Mouse (Mus musculus) left cerebral cortex, postnatal 25 days (tissue): Measurements from ENCODE around the gene Gm19426. TPM values are rescaled to one million over a fixed set of nuclear protein-coding genes. Genes with fewer than 3 reads are reported as not detected.

ENCODE experiments used
- DNase-seq, 2 experiments: peaks; one replicate each; pipeline ENCODE4 v3.0.0; 2022; ENCODE audit warnings: low spot score in 2 of 2, mixed read lengths in 1 of 2
- intact Hi-C: fragments of 180-260 bp; cut with DNase I; formaldehyde crosslinking; loops from one replicate; pipeline ENCODE4 v1.15.1; 2025
- total RNA-seq, 2 experiments: library from RNA; stranded (reverse); gene quantifications; 2 replicates each; pipeline ENCODE4 v1.2.3; 2021

The Gm19426 gene
- total RNA-seq, 2 experiments from 2014 or later: 1.2 to 2.3 TPM

DNA sequence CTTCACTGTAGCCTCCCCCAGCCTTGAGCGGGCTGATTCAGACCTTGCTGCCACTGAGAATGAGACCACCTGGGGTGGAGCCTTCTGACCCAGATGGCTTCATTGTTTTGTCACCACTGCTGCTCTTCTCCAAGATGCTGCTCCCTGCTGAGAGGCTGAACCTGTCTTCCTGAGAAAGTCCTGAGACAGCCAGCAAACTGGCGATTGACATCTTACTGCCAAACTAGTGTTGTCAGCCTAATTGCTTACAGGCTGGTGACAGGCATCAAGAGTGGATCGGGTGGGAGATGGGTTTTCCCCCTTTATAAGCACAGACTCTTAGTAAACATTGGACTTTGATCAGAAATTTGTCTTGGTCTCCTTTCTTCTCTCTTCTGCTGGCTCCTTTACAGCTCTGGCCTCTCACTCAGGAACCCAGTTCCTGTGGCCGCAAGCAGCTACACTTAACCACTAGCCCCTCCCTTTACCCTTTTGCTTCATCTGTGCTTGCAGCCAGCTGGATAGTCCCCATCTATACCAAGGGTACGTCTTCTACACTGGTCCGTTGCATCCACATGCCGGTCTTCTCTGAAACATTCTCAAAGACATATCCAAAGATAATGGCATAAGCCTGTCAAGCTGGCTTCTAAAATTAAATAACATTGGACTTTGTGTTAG is 13.7 kb upstream of the Gm19426 start:
- DNase-seq: no peak
- intact Hi-C loops: no loop called here

- no peak for DNase-seq
- intact Hi-C loops: no loop called here
Observed at GRCm38 (mm10) chr2:84756245-84756644, 12.8 kb upstream of the Gm19426 start.

GRCm38 (mm10) chr2:84750115-84750514 is 6.7 kb upstream of the Gm19426 start:
- intact Hi-C loops: no loop called here
- DNase-seq: no peak

- intact Hi-C loops: no loop called here
- DNase-seq: no peak
Observed at GRCm38 (mm10) chr2:84744126-84744525, 671 bp upstream of the Gm19426 start.

DNA sequence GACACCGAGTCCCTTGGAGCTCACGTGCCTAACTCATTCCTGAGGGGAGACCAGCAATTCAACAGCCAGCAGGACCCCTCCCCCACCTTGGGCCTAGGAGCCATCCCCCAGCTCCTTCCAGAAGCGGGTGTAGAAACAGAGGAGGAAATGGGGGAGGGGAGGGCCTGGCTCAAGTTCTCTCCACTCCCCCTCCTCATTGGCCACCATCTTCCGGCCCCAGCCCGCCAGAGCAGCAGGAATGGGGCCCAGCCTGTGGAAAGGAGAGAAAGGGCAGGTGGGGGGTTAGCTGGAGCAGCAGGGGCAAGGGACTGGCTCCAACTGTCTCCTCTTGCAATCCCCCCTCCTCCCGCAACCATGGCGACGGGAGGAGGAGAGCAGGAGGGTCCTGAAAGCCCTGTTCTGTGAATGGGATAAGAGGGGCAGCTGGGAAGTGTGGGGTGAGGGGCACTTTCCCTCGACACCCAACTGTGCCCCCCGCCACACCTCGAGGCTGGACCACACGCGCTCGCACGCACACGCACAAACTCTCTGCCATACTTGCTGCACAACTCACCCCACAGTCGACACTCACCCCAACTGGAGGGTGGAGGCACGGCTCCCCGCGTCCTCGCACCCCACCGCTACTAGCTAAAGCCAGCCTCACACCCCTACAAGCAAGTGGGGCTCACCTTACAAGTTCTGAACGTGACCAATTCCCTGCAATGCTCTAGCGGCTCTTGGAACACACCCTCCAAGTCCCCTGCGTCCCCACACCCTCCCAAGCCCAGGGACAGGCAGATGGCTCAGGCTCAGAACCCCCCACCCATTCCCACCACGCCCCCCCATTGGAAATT is 788 bp downstream of the Gm19426 start:
- DNase-seq: peak in 1 of 2 experiments; percentile 16
- intact Hi-C loops: no loop called here

- intact Hi-C loops: no loop called here
- DNase-seq: peak in 1 of 2 experiments; percentile 4
Observed at GRCm38 (mm10) chr2:84741841-84742450, 1.5 kb downstream of the Gm19426 start.

- intact Hi-C loops: no loop called here
- DNase-seq: no peak
Observed at GRCm38 (mm10) chr2:84740608-84741333, 2.7 kb downstream of the Gm19426 start.

DNA sequence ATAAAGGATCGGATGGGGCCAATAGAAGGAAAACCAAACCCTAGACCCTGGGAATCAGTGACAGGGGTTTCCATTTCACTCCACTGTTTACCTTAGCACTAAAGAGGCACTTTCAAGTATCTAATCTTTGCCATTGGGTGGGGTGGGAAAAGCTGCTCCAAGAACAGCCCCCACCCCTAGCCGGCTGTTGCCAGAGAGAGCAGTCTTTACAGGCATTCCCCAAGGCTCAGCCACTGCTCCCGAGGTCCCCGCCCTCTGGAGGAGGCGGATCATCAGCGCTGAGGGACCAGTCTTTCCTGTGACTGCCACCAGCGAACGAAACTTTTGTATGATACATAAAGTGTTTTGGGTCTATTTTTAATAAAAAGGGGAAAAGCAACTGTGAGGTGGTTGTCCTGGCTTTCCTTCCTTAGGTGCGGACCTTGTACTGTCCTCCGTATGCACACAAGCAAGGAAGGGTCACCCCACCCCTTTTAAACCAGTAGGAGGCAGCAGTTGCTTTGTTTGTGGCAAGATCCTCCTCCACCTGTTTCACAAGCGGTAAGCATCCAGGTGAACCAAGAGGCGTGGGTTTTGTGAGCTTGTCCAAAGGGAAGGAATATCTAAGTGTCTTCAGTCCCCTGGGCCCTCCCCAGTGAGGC is 5.1 kb downstream of the Gm19426 start:
- DNase-seq: no peak
- intact Hi-C loops: loop anchor here (10.0 kb wide), 1 partner anchor 296 kb away; the partner anchor contains the start of genes P2rx3 and Ssrp1

DNA sequence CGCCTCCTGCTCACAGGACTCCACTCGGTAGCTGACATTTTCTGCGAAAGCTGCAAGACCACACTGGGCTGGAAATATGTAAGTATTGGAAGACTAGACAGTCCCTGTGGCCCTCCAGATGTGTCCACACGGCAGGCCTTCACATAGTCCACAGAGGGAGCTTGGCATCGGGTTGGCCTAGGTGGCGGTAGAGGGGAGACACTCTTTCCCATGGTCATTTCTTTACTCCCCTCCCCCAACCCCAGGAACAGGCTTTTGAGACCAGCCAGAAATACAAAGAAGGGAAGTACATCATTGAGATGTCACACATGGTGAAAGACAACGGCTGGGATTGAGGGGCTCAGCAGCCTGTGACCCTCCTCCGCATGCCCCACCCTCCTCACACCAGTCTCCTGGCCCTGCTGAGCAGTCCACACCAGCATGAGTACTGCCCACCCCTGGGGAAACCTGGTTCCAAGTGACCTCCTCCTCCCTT is 6.0 kb downstream of the Gm19426 start:
- DNase-seq: no peak
- intact Hi-C loops: loop anchor here (10.0 kb wide), 1 partner anchor 297 kb away; the partner anchor contains the start of genes P2rx3 and Ssrp1

DNA sequence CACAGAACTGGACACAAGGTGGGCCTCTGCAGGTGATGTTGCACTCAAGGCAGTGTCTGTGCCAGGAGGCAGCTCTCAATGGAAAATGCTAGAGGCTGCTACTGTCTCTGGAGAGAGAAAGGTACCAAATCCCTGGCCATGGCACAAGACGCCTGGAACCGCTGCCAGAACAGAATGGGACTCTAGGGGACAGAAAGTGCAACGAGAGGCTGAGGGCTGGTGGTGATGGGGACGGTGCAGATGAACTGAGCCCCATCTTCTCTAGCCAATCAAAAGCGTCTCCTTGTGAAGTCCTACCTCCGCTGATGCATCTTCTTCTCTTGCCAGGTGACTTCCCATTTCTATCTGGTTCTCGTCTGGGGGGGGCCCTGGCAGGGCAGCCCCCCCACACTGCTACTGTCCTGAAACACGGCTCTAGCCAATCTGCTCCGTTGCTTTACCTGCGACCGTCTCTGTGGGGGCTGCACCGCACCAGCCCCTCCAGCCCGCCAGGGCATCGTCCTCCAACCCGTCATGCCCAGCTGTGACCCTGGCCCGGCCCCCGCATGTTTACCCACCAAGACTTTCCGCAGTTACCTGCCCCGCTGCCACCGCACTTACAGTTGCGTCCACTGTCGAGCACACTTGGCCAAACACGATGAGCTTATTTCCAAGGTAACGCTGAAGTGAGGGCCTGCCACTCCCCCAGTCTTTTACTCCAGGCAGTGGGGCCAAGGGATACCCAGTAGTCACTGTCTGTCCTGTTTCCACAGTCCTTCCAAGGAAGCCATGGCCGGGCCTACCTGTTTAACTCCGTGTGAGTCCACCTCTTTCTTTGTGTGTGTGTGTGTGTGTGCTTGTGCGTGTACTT is 6.9 kb downstream of the Gm19426 start:
- no peak for DNase-seq
- intact Hi-C loops: loop anchor here (10.0 kb wide), 1 partner anchor 298 kb away; the partner anchor contains the start of genes P2rx3 and Ssrp1

DNA sequence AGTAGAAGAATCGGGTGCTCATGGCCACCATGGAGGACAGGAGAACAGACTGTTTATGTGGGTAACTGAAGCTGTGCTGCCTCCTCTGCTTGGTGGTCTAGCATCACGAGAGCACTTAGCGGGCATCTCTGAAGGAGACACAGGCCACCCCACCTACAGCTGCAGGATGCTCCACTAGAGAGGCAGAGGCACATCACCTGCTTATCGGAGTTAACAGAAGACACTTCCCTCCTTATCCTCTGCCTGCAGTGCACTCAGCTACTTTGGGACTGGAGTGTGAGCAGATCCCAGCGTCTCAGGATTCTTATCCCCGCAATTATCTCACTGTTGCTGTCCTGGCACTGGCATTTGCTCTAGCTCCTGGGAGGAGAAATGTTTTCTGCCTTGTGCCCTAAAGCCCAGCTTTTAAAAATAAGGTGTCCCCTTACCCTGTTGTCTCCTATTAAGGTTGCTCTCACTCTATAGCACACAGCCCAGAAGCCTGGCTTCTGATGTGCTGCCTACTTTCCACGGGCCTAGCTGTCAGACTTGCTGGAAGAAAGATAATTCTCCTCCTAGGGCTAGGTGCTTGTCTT is 8.0 kb downstream of the Gm19426 start:
- DNase-seq: no peak

DNA sequence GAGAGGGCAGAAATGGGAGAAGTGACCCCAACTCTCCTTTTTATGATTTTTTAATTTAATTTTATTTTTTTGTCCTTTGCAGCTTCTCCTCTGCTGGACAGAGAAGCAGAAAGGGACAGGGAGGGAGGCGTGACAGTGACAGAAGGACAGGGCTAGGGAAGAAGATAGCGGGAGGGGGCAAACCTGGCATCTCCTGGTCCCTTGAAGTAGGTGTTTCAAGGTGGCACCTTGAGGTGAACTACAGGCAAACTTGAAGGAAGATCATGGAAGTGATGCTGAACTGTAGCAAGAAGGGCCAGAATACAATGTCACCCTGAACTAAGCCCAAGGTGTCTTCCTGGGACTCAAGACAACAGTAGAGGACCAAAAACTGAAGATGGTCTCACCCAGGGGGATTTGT is 8.5 kb downstream of the Gm19426 start:
- intact Hi-C loops: loop anchor here (2.0 to 10.0 kb wide), 2 partner anchors 64 to 300 kb away; partner anchors contain the start of genes P2rx3, Ssrp1 and Ube2l6

More for the DNA sequence above, 8.0 kb downstream of the Gm19426 start:
- intact Hi-C loops: loop anchor here (2.0 to 10.0 kb wide), 2 partner anchors 63 to 299 kb away; partner anchors contain the start of genes P2rx3, Ssrp1 and Ube2l6

GRCm38 (mm10) chr2:84734351-84734864 is 9.0 kb downstream of the Gm19426 start:
- DNase-seq: peak in 1 of 2 experiments; percentile 56
- intact Hi-C loops: loop anchor here (2.0 to 10.0 kb wide), 2 partner anchors 64 to 300 kb away; partner anchors contain the start of genes P2rx3, Ssrp1 and Ube2l6

More for the DNA sequence above, 8.5 kb downstream of the Gm19426 start:
- no peak for DNase-seq

DNA sequence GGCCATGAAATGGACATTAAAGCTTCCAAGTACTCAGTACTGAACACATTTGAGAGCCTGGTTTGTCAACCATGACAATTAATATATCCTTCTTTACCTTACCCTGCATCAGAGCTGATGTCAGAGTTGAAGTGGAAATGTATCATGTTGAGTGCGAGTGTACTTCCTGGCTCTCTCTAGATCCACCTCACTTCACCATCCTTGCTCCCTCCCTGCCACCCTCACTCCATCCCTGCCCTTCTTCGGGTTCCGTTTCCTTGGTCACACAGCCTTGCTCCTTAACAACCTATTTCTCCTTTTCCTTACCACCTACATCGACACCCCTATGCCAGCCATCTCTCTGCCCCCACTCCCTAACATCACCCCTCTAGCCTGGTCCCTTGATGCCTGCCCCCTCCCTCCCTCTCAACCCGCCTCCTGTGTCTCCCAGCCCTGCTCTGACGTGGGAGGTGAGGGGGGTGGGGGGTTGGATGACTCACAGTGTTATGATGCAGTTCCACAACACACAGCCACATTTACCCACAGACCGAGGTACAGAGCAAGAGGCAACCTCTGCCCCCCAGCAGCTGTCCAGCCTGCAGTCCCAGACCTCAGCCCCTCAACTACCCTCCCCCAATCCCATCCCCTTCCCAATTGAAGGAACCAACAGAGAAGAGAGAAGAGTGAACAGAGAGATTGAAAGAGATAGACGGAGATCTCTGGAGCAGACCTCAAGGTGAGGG is 9.7 kb downstream of the Gm19426 start, which contains the start of gene Ypel4:
Ypel4 (plus strand) TSS at position 480 of the 722 bp plus-strand sequence.
- intact Hi-C loops: loop anchor here (2.0 to 10.0 kb wide), 2 partner anchors 65 to 301 kb away; partner anchors contain the start of genes P2rx3, Ssrp1 and Ube2l6
- DNase-seq: peak; percentile 65 to 88

GRCm38 (mm10) chr2:84732394-84732793 is 11.1 kb downstream of the Gm19426 start:
- intact Hi-C loops: loop anchor here (10.0 kb wide), 1 partner anchor 302 kb away; the partner anchor contains the start of genes P2rx3 and Ssrp1
- DNase-seq: no peak

DNA sequence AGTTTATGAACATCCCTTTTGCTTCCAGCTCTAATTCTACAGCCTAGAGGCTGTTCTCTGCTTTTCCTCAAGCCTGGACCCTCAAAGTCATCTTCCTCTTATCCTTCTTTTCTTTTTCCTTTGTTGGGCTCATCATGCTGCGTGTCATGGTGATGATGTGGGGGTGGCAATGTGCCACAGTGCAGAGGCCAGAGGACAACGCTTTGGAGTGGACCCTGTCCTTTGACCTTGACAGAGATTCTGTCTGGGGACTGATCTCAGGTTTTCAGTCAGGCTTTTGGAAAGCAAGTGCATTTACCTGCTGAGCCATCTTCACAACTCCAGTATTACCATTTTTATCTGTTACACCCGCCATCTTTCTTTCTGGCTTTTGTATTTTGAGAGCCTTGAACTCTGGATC is 12.2 kb downstream of the Gm19426 start:
- no peak for DNase-seq
- intact Hi-C loops: loop anchor here (10.0 kb wide), 1 partner anchor 304 kb away; the partner anchor contains the start of genes P2rx3 and Ssrp1
